ENCODE assay signal across 7 mouse cellular contexts in genomic region chr11:70237457-70238167, GRCm38 (mm10). TPM values are rescaled to one million over a fixed set of nuclear protein-coding genes. Genes with fewer than 3 reads are reported as not detected.
DNase-seq lines count a peak whose midpoint lies in the region; ATAC-seq lines count a peak whose summit lies in the region.

0610010K14Rik (minus strand) TSS chr11:70237914.

- peaks cover 7% of the 10 kb centered on the region; the same call in 1 of the 2 replicates for H3K36me3 ChIP-seq in intestine, embryonic 16.5 days (ENCODE audit: control insufficient read depth, insufficient read depth, low read length)
- peaks cover 6% of the 10 kb centered on the region for H3K36me3 ChIP-seq in midbrain, embryonic 11.5 days (ENCODE audit: control insufficient read depth, insufficient read depth, low read length)

- no peaks in the 10 kb centered on the region for H3K9me3 ChIP-seq in intestine, embryonic 16.5 days (ENCODE audit: control insufficient read depth, low read length)
- no peaks in the 10 kb centered on the region for H3K9me3 ChIP-seq in midbrain, embryonic 11.5 days (ENCODE audit: control insufficient read depth, low read length)

- ATAC-seq in intestine, embryonic 16.5 days = peak; percentile 95
- peak; percentile 93 for ATAC-seq in midbrain, embryonic 11.5 days (ENCODE audit: low FRiP score)

- intact Hi-C loops in gastrocnemius, postnatal 36 days (cut with DNase I) = no loop called here
- intact Hi-C loops in left cerebral cortex, postnatal 36 days (cut with DNase I) = no loop called here

- under 1% methylated on average over 70 of the region's 70 CpGs for WGBS in intestine, embryonic 16.5 days
- WGBS in midbrain, embryonic 11.5 days = under 1% methylated on average over 63 of the region's 70 CpGs

- peak within 1 kb of the TSS; percentile 80 for H3K4me2 ChIP-seq in intestine, embryonic 16.5 days (ENCODE audit: low read depth, low read length)
- peak within 1 kb of the TSS; percentile 83 for H3K4me2 ChIP-seq in midbrain, embryonic 11.5 days

- peak within 1 kb of the TSS; percentile 97 for H3K4me3 ChIP-seq in intestine, embryonic 16.5 days (ENCODE audit: low read length)
- peak within 1 kb of the TSS; percentile 89 for H3K4me3 ChIP-seq in midbrain, embryonic 11.5 days (ENCODE audit: low read depth, low read length)

- peak; percentile 98 for DNase-seq in adrenal gland, adult 18-20 months (ENCODE audit: low spot score in 2 of 2)
- DNase-seq in embryo, embryonic 11 days = peak; percentile 97
- DNase-seq in gastrocnemius, postnatal 36 days = peak; percentile 97 to 98
- peak; percentile 98 to 99 for DNase-seq in left cerebral cortex, postnatal 36 days (ENCODE audit: low spot score in 2 of 2)
- peak; percentile 99 for DNase-seq in midbrain, embryonic 11.5 days (ENCODE audit: low spot score, missing footprints)
- DNase-seq in skeletal muscle tissue, adult 2 months (ENCODE audit: low read depth, low spot score) = peak; percentile 96

- peak within 1 kb of the TSS; percentile 95 for H3K9ac ChIP-seq in intestine, embryonic 16.5 days (ENCODE audit: low read depth, low read length)
- peak within 1 kb of the TSS; percentile 71 for H3K9ac ChIP-seq in midbrain, embryonic 11.5 days (ENCODE audit: low read length)

- H3K4me1 ChIP-seq in intestine, embryonic 16.5 days (ENCODE audit: control insufficient read depth, insufficient read depth, low read length) = peaks cover 24% of the 10 kb centered on the region
- peaks cover 26% of the 10 kb centered on the region for H3K4me1 ChIP-seq in midbrain, embryonic 11.5 days (ENCODE audit: control insufficient read depth, insufficient read depth, low read length)

- peak within 1 kb of the TSS; percentile 91 for H3K27ac ChIP-seq in intestine, embryonic 16.5 days (ENCODE audit: low read length)
- peak within 1 kb of the TSS; percentile 82 for H3K27ac ChIP-seq in midbrain, embryonic 11.5 days (ENCODE audit: low read depth, low read length)

- no peaks in the 10 kb centered on the region for H3K27me3 ChIP-seq in intestine, embryonic 16.5 days (replicated peaks; ENCODE audit: control insufficient read depth, insufficient read depth, low read length)
- no peaks in the 10 kb centered on the region for H3K27me3 ChIP-seq in midbrain, embryonic 11.5 days (ENCODE audit: control insufficient read depth, insufficient read depth, low read length)

RNA-seq across cellular contexts. Expression of gene 0610010K14Rik, which starts in this region (rescaled TPM):
- total RNA-seq in adrenal gland, adult 18-20 months (2021) = 10 to 100 TPM; 33.7 to 37.3 TPM
- total RNA-seq in gastrocnemius, postnatal 36 days (2021) = 10 to 100 TPM; 29.3 to 31.9 TPM
- polyA plus RNA-seq in intestine, embryonic 16.5 days (2015; fragmentation: Nextera tagmentation; extraction: Ambion mirVana) = 118 and 129 TPM in 2 replicates
- 10 to 100 TPM; 46.9 to 50.3 TPM for total RNA-seq in left cerebral cortex, postnatal 36 days (2021)
- 226 and 232 TPM in 2 replicates for polyA plus RNA-seq in midbrain, embryonic 11.5 days (2014; fragmentation: Nextera tagmentation; extraction: Ambion mirVana)

Comparison
In these comparisons a context has a peak if more than half of its experiments do, and no peak if none do; other contexts are left out.
1. Peak in every context shown above with its lines: DNase-seq, ATAC-seq, H3K4me3 ChIP-seq and H3K27ac ChIP-seq.